Mouse (Mus musculus) adipose tissue, adult 10 weeks (tissue): ENCODE data around the gene Fam107b. TPM values are rescaled to one million over a fixed set of nuclear protein-coding genes. Genes with fewer than 3 reads are reported as not detected.

Experiments
- polyA plus RNA-seq: library from polyadenylated mRNA; stranded (reverse); fragments of 350-450 nt; fragmentation: Illumina TruSeq; extraction: RNeasy Lipid Tissue Mini Kit (QIAGEN cat#74804); gene quantifications from one replicate; pipeline ENCODE4 v1.2.3, GENCODE M21; 2014; ENCODE audit warnings: low read depth, low replicate concordance

The Fam107b gene
- 23.2 TPM for polyA plus RNA-seq

DNA sequence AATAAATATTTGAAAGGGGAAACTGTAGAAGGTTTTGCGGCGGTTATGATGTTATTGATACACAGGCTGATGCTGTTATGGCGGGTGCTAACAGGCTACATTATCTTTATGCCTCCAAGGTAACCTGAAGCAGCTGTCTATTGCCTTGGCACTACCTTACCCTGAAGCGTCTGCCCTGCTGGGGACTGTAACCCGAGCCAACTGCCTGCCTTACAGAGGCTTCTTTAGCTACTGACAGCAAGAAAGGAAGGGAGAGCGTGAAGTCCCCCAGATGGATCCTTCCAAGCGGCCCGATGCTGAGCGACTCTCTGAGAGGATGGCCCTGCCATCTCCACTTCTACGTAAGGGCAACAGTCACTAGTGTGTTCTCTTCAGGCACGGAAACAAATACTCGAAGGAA is at the start of gene Fam107b:
Fam107b (plus strand) TSS at position 303 of the 400 bp plus-strand sequence.

Other genes starting within 250 kb of the Fam107b start
- gene Rpp38, start 237.8 kb upstream of the Fam107b start, polyA plus RNA-seq = 11.4 TPM
- gene Acbd7, start 234.3 kb upstream of the Fam107b start, polyA plus RNA-seq = 112 TPM
- 0.21 TPM for gene Olah, start 173.3 kb upstream of the Fam107b start, polyA plus RNA-seq
- gene Meig1, start 147.8 kb upstream of the Fam107b start, polyA plus RNA-seq = 61.4 TPM
- gene Dclre1c, start 146.4 kb upstream of the Fam107b start, polyA plus RNA-seq = 9.2 TPM
- 1.9 TPM for gene Suv39h2, start 95.5 kb upstream of the Fam107b start, polyA plus RNA-seq
- gene Gm45902, start 57.7 kb upstream of the Fam107b start, polyA plus RNA-seq = 1.8 TPM
- gene Hspa14, start 57.7 kb upstream of the Fam107b start, polyA plus RNA-seq = 36.2 TPM
- gene Cdnf, start 57.5 kb upstream of the Fam107b start, polyA plus RNA-seq = 6.9 TPM